Mouse (Mus musculus) megakaryocyte, embryonic 14.5 days (primary cell): ENCODE measurements at regions not wholly inside any gene's neighbourhood (a gene's known extent, or its start where the extent isn't known, plus 50 kb on each side); places are given as distances from the start of the nearest gene placed in this dataset.

ENCODE experiments used
- FLI1 ChIP-seq: IDR thresholded peaks from 2 replicates; pipeline ENCODE4 v1.6.1; 2012; ENCODE audit warnings: low read length, inconsistent platforms, mixed read lengths
- GATA1 ChIP-seq: IDR thresholded peaks from 3 replicates; pipeline ENCODE4 v1.6.1; 2012; ENCODE audit warnings: mixed read lengths, low read length, inconsistent platforms, borderline replicate concordance

- no peak for TF ChIP-seq GATA1
- no peak for TF ChIP-seq FLI1
Measured at GRCm38 (mm10) chr2:108156189-108156588, 865.8 kb downstream of the Kcna4 start.
